Mouse (Mus musculus): ENCODE results near the gene Eepd1.

DNA sequence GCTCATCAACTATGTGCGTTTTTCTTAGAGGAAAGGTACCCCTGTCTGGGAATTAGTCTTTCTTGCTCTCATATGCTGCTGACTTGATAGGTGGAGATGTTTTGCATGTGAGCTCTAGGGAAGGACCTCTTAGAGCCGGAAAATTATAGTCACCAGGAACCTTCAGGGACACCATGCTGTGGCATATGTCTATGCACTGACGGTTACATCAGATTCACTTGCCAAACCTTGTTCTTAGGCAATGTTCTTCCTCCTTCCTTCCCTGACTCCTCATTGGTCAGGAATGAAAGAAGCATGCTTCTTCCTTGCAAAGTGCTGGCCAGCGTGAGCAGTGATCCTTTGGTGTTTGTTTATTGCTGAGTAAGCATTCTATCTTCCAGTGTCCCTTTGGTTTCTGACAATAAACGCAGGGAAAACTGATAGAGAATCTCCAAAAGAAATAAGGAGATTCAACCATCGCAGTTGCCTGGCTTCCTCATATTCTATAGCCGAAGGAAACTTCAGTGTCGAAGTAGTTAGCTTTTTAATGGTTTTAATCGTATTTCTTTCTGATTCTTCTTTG is 5.0 kb downstream of the Eepd1 start:
- no peak for TF ChIP-seq CTCF (IDR thresholded peaks at IDR 0.05; ENCODE audit: borderline replicate concordance, control insufficient read depth, extremely low read depth, insufficient read depth, low read length, poor library complexity)
- no peak for TF ChIP-seq POLR2A (IDR thresholded peaks at IDR 0.05; ENCODE audit: control insufficient read depth, extremely low read depth, insufficient read depth, low read length, poor library complexity)

Data from thymus, adult 2 months (tissue).